Mouse (Mus musculus) hindbrain, postnatal 0 days (tissue): ENCODE results near the gene Zfp511. TPM values are rescaled to one million over a fixed set of nuclear protein-coding genes. Genes with fewer than 3 reads are reported as not detected.

Experiments used
- ATAC-seq: fragments of 200-750 bp; cut with Nextera tagmentation; 2 replicates; pipeline ENCODE4 v1.8.0; 2017; ENCODE audit warnings: mild to moderate bottlenecking, moderate TSS enrichment, moderate library complexity
- DNase-seq: peaks from one replicate; pipeline ENCODE4 v3.0.0-alpha.2; 2015; ENCODE audit warnings: low spot score
- H3K27ac ChIP-seq: fragments of 300-500 bp; sonication (generic); 2 replicates; pipeline ENCODE4 v1.5.1; 2014; ENCODE audit warnings: mild to moderate bottlenecking
- H3K27me3 ChIP-seq: fragments of 300-500 bp; sonication (generic); 2 replicates; pipeline ENCODE4 v1.6.1; 2014; ENCODE audit warnings: low read length, mixed read lengths; ENCODE audit not compliant: insufficient read depth
- H3K36me3 ChIP-seq: fragments of 300-500 bp; sonication (generic); 2 replicates; pipeline ENCODE4 v1.6.1; 2014; ENCODE audit warnings: low read length, mixed read lengths; ENCODE audit not compliant: insufficient read depth
- H3K4me1 ChIP-seq: fragments of 300-500 bp; sonication (generic); 2 replicates; pipeline ENCODE4 v1.6.1; 2014; ENCODE audit warnings: antibody characterized with exemption, low read length, mixed read lengths; ENCODE audit not compliant: insufficient read depth
- H3K4me2 ChIP-seq: fragments of 300-500 bp; sonication (generic); 2 replicates; pipeline ENCODE4 v1.6.1; 2014; ENCODE audit warnings: low read depth, mild to moderate bottlenecking, low read length, moderate library complexity, mixed read lengths
- H3K4me3 ChIP-seq: fragments of 300-500 bp; sonication (generic); 2 replicates; pipeline ENCODE4 v1.5.1; 2014; ENCODE audit warnings: low read length
- H3K9ac ChIP-seq: fragments of 300-500 bp; sonication (generic); replicated peaks from 2 replicates; pipeline ENCODE4 v1.6.1; 2014; ENCODE audit warnings: mild to moderate bottlenecking, low read length, moderate library complexity, mixed read lengths
- H3K9me3 ChIP-seq: fragments of 300-500 bp; sonication (generic); 2 replicates; pipeline ENCODE4 v1.6.1; 2016; ENCODE audit warnings: low read length, mixed read lengths
- CTCF ChIP-seq: IDR thresholded peaks from 2 replicates; pipeline ENCODE4 v1.5.1; 2016; ENCODE audit warnings: antibody characterized with exemption, control low read depth, low read depth
- WGBS: fragments of 180-500 bp; shearing (Covaris S2); extraction: QIAGEN DNeasy Blood & Tissue Kit; methylation state at CpG from one replicate; pipeline ENCODE4 v1.1.7; 2014; 5-methylcytosine and 5-hydroxymethylcytosine counted together
- microRNA-seq, 2 experiments: library from miRNA; unstranded; fragments of <30 nt; microRNA quantifications; one replicate each; pipeline ENCODE4; 2016
- polyA plus RNA-seq: library from polyadenylated mRNA; unstranded; fragments of >200 nt; fragmentation: Nextera tagmentation; extraction: Ambion mirVana; gene quantifications from 2 replicates; pipeline ENCODE4 v1.2.1, GENCODE M21; 2015
- total RNA-seq: library from RNA; depleted of rRNA; stranded (reverse); fragments of >200 nt; gene quantifications from 2 replicates; pipeline ENCODE4 v1.2.3, GENCODE M21; 2014; rRNA removed

The Zfp511 gene
- total and polyA plus RNA-seq, 2 experiments from 2014 or later = 23.3 to 63.9 TPM

DNA sequence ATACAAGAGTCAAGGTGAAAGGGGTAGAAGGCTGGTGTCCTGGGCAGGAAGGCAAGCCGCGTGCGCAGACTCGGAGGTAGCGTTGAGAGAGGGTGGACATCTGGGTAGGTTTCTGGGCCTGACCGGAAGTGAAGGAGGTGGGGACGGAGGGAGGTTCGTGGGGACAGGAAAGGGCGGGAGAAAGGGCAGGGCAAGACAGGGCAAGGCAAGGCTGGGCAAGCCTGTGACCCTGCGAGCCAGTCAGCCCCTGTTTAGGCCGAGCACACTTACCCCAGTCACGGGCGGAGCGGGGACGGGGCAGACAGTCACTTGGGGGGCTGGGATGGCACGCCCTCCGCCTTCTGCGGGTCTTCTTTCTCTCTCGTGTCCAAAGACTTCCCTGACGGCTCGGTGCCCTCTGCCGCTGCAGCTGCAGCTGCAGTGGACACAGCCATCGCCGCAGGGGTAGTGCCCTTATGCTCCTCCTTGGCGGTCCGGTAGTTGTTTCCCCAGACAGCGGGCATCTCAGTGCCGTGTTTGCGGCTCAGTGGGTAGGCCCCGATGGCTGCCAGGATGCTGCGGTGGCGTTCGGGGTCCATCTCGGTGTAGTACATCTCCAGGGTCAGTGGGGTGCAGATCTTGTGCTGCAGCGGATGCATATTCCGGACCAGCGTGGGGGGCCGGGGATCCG is 34.0 kb downstream of the Zfp511 start:
- ATAC-seq = peak; percentile 53
- DNase-seq = no peak
- Histone ChIP-seq H3K9me3 (no peaks in the 10 kb centered on the region), H3K4me3 (0 out of 2 replicates have a peak overlapping the region, but pooled peaks have one; percentile 4), H3K36me3 (peaks cover 7% of the 10 kb centered on the region; the same call in 1 of the 2 replicates), H3K4me1 (no peaks in the 10 kb centered on the region), H3K4me2 (peak overlapping the region; percentile 41), H3K9ac (0 out of 2 replicates have a peak overlapping the region, but pooled peaks have one; percentile 5), H3K27ac (no peak overlapping the region), H3K27me3 (no peaks in the 10 kb centered on the region)
- TF ChIP-seq CTCF = no peak
- WGBS = 36% methylated on average over 39 of the region's 39 CpGs

DNA sequence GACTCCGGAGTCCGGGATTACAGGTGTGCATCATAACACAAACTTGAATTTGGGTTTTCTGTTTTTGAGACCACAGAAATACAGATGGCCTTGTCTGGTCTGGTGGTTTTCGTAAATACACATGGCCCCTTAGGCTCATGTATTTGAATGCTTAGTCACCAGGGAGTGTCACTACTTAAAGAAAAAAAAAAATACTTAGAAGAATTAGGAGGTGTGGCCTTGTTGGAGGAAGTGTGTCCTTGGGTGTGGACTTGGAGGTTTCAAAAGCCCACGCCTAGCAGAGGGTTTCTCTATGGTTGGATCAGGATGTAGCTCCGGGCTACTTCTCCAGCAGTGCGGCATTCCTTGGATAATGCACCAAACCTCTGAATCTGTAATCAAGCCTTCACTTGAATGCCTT is 41.5 kb downstream of the Zfp511 start:
- TF ChIP-seq CTCF = no peak
- WGBS = 75% methylated on average over 6 of the region's 6 CpGs
- Histone ChIP-seq H3K27ac (no peak overlapping the region), H3K4me2 (no peak overlapping the region), H3K9ac (no peak overlapping the region), H3K4me3 (no peak overlapping the region), H3K4me1 (no peaks in the 10 kb centered on the region), H3K27me3 (no peaks in the 10 kb centered on the region), H3K36me3 (no peaks in the 10 kb centered on the region; the same call in 1 of the 2 replicates), H3K9me3 (no peaks in the 10 kb centered on the region)
- DNase-seq (no peak), ATAC-seq (no peak)

DNA sequence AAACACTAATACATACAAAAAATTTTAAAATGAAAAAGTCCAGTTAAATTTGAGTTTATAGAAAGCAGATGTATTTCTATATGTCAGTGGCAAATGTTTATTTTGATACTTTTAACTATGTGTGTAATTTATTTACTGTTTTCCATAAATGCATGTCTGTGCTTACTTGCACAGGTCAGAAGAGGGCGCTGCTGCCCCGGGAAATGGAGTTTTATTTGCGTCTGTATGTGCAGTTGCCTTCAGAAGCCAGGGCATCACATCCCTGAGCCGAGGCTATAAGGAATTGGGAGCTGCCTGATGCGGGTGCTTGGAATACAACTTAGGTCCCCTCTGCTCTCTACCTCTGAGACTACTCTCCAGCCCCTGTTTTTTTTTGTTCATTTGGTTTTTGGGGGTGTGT is 42.5 kb downstream of the Zfp511 start:
- Histone ChIP-seq H3K27me3 (no peaks in the 10 kb centered on the region), H3K36me3 (no peaks in the 10 kb centered on the region), H3K9me3 (no peaks in the 10 kb centered on the region), H3K4me1 (no peaks in the 10 kb centered on the region), H3K27ac (no peak overlapping the region), H3K9ac (no peak overlapping the region), H3K4me2 (no peak overlapping the region), H3K4me3 (no peak overlapping the region)
- WGBS = 5% methylated on average over 5 of the region's 5 CpGs
- DNase-seq = peak; percentile 90
- no peak for ATAC-seq
- peak; percentile 86 for TF ChIP-seq CTCF

DNA sequence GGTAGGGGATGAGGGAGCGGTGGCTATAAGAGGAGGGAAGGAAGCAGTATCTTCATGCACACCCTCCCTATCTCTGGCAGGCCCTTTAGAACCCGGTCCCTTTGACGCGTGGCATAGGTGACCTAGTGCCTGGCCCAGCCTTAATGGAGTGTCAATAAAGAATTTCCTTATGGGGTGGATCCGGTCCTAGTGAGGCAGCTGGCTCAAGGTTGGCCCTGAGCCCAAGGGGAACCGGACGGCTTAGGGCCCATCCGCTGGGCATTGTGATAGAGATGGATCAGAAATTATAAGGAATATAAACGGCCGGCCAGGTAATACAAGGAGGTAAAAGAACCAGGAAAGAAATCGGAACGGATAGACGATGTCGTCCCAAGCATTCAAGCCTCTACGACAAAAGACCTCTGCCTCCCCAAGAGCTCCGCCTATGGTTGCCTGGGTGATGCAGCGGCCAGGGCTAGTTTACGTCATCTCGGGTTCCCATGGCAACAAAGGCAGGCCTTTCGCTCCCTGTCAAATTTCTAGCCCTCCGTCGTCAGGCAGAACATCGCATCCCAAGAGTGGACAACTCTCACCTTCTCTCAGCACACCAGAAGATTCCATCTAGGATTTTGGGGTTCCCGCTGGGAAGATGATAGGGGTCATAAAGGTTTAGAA is 44.4 kb downstream of the Zfp511 start:
- H3K9ac ChIP-seq = peak overlapping the region; percentile 62
- peak overlapping the region; percentile 46 for H3K4me3 ChIP-seq
- H3K4me2 ChIP-seq = peak overlapping the region; percentile 63
- H3K27me3 ChIP-seq = no peaks in the 10 kb centered on the region
- peak; percentile 96 for DNase-seq
- TF ChIP-seq CTCF = peak; percentile 55
- H3K4me1 ChIP-seq = no peaks in the 10 kb centered on the region
- H3K9me3 ChIP-seq = no peaks in the 10 kb centered on the region
- 2% methylated on average over 24 of the region's 24 CpGs for WGBS
- peak overlapping the region; percentile 92 for H3K27ac ChIP-seq
- peak; percentile 79 for ATAC-seq
- H3K36me3 ChIP-seq = no peaks in the 10 kb centered on the region

DNA sequence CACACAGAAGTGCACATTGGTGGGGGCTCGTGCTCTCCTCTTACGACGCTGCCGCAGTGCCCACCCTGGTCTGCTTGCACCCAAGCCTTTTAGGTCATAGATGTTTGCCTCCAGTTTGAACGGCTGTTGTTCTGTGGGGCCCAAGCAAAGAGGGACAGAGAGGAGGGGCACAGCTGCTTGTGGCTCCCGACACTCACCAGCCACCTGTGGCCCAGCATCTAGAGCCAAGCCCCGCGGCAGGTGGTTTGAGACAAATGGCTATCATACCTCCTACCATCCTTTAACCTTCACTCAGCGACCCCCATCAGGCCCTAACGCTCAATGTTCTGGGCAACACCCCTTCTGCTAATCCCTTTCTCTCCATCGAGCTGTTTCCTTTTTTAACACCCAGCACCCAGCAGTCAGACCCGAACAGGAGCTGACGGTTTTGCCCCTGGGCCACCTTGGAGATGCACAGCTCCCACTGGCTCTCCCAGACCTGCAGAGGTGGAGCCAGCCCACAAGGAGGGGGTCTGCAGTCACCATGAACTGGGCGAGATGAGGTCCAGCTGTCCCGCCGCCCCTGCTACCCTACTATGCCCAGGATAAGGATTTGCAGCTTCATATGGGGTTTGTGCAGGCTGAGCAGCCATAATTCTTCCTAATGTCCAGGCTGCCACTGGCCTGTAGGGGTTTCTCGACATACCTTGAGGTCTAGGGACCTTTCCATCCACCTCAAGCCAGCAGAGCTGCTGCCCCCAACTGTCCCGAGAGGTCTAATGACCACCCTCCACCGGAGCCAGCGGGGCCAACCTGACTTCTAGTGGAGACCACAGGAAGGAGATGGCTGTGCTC is 45.4 kb downstream of the Zfp511 start:
- peak overlapping the region; percentile 46 for H3K4me3 ChIP-seq
- no peak for TF ChIP-seq CTCF
- peak overlapping the region; percentile 62 for H3K9ac ChIP-seq
- 11% methylated on average over 20 of the region's 20 CpGs for whole genome bisulfite sequencing
- ATAC-seq = peak; percentile 62
- H3K4me1 ChIP-seq = no peaks in the 10 kb centered on the region
- no peaks in the 10 kb centered on the region for H3K27me3 ChIP-seq
- H3K9me3 ChIP-seq = no peaks in the 10 kb centered on the region
- H3K36me3 ChIP-seq = no peaks in the 10 kb centered on the region
- DNase-seq = peak; percentile 65
- H3K27ac ChIP-seq = peak overlapping the region; percentile 92
- H3K4me2 ChIP-seq = peak overlapping the region; percentile 63

DNA sequence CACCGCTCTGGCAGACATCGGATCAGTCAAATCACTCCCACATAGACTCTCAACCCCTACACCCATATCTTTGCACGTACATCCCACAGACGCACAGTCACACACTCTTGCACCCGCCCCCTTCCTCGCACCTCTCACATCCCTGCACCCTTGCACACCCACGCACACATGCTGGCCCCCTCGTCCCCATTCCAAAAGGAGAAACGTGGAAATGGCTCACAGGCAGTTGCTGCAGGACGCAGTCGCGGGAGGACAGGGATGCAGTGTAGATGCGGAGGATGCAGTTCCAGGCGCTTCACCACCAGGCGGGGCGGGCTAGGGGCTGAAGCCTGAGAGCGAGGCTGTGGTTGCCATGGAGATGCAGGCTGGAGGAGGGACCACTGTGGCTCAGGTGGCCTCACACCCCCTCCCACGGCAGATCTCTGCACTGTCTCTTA is 46.1 kb downstream of the Zfp511 start, which contains the start of gene Caly:
Caly (minus strand) TSS at position 307 of the 437 bp plus-strand sequence.
- Histone ChIP-seq H3K27me3 (no peaks in the 10 kb centered on the region), H3K9ac (peak within 1 kb of the TSS; percentile 62), H3K4me2 (peak within 1 kb of the TSS; percentile 63), H3K4me1 (no peaks in the 10 kb centered on the region), H3K4me3 (peak within 1 kb of the TSS; percentile 46), H3K9me3 (no peaks in the 10 kb centered on the region), H3K27ac (peak within 1 kb of the TSS; percentile 92), H3K36me3 (no peaks in the 10 kb centered on the region)
- peak; percentile 91 for ATAC-seq
- peak; percentile 94 for TF ChIP-seq CTCF
- WGBS = 2% methylated on average over 18 of the region's 18 CpGs
- DNase-seq = peak; percentile 95

Small RNA genes lying within 50 kb of the gene (microRNA-seq; reads per million reads assigned to microRNA genes)
- gene Mir7062 = 0 reads per million in 2 experiments

Other genes with a start within 250 kb of the Zfp511 start
- 28.5 and 34.4 TPM in 2 replicates for gene Adgra1, start 202.2 kb upstream of the Zfp511 start, total RNA-seq
- gene Adgra1, start 202.2 kb upstream of the Zfp511 start, polyA plus RNA-seq = 48.9 and 53.3 TPM in 2 replicates
- 53.6 and 63.1 TPM in 2 replicates for gene Kndc1, start 141.7 kb upstream of the Zfp511 start, total RNA-seq
- 12.7 and 12.8 TPM in 2 replicates for gene Kndc1, start 141.7 kb upstream of the Zfp511 start, polyA plus RNA-seq
- not detected in 2 replicates for gene Utf1, start 92.6 kb upstream of the Zfp511 start, total RNA-seq
- not detected in 2 replicates for gene Utf1, start 92.6 kb upstream of the Zfp511 start, polyA plus RNA-seq
- gene 6430531B16Rik, start 57.6 kb upstream of the Zfp511 start, total RNA-seq = 2.9 TPM in 1 of 2 replicates, not detected in the other
- gene 6430531B16Rik, start 57.6 kb upstream of the Zfp511 start, polyA plus RNA-seq = 1.3 and 1.8 TPM in 2 replicates
- 1.7 and 2.2 TPM in 2 replicates for gene Adam8, start 43.8 kb upstream of the Zfp511 start, total RNA-seq
- gene Adam8, start 43.8 kb upstream of the Zfp511 start, polyA plus RNA-seq = 0.48 and 0.57 TPM in 2 replicates
- 61.7 and 63.7 TPM in 2 replicates for gene Tubgcp2, start 278 bp downstream of the Zfp511 start, total RNA-seq
- 58.3 TPM in 2 replicates for gene Tubgcp2, start 278 bp downstream of the Zfp511 start, polyA plus RNA-seq
- gene Msx3, start 12.7 kb downstream of the Zfp511 start, total RNA-seq = 0.94 and 1.2 TPM in 2 replicates
- gene Msx3, start 12.7 kb downstream of the Zfp511 start, polyA plus RNA-seq = 1.9 and 2.0 TPM in 2 replicates
- 422 and 452 TPM in 2 replicates for gene Caly, start 46.2 kb downstream of the Zfp511 start, total RNA-seq
- gene Caly, start 46.2 kb downstream of the Zfp511 start, polyA plus RNA-seq = 460 and 486 TPM in 2 replicates
- not detected in 2 replicates for gene Prap1, start 57.0 kb downstream of the Zfp511 start, total RNA-seq
- not detected in 2 replicates for gene Prap1, start 57.0 kb downstream of the Zfp511 start, polyA plus RNA-seq
- gene Fuom, start 66.0 kb downstream of the Zfp511 start, total RNA-seq = 34.3 and 36.2 TPM in 2 replicates
- 53.0 and 54.3 TPM in 2 replicates for gene Fuom, start 66.0 kb downstream of the Zfp511 start, polyA plus RNA-seq
- 9.4 and 15.2 TPM in 2 replicates for gene Paox, start 79.4 kb downstream of the Zfp511 start, total RNA-seq
- gene Paox, start 79.4 kb downstream of the Zfp511 start, polyA plus RNA-seq = 8.9 TPM in 2 replicates
- gene Echs1, start 80.1 kb downstream of the Zfp511 start, total RNA-seq = 88.7 and 91.5 TPM in 2 replicates
- 136 and 145 TPM in 2 replicates for gene Echs1, start 80.1 kb downstream of the Zfp511 start, polyA plus RNA-seq
- gene Mtg1, start 101.2 kb downstream of the Zfp511 start, total RNA-seq = 6.4 and 7.2 TPM in 2 replicates
- gene Mtg1, start 101.2 kb downstream of the Zfp511 start, polyA plus RNA-seq = 32.6 and 33.5 TPM in 2 replicates
- 64.7 and 66.4 TPM in 2 replicates for gene Sprn, start 118.5 kb downstream of the Zfp511 start, total RNA-seq
- gene Sprn, start 118.5 kb downstream of the Zfp511 start, polyA plus RNA-seq = 27.2 and 29.9 TPM in 2 replicates
- gene Olfr522, start 128.4 kb downstream of the Zfp511 start, total RNA-seq = not detected in 2 replicates
- not detected in 2 replicates for gene Olfr522, start 128.4 kb downstream of the Zfp511 start, polyA plus RNA-seq
- not detected in 2 replicates for gene Olfr523, start 136.8 kb downstream of the Zfp511 start, total RNA-seq
- gene Olfr523, start 136.8 kb downstream of the Zfp511 start, polyA plus RNA-seq = not detected in 2 replicates
- not detected in 2 replicates for gene Olfr524, start 169.6 kb downstream of the Zfp511 start, total RNA-seq
- gene Olfr524, start 169.6 kb downstream of the Zfp511 start, polyA plus RNA-seq = not detected in 2 replicates
- not detected in 2 replicates for gene Cd163l1, start 181.9 kb downstream of the Zfp511 start, total RNA-seq
- not detected in 2 replicates for gene Cd163l1, start 181.9 kb downstream of the Zfp511 start, polyA plus RNA-seq
- not detected in 2 replicates for gene 5830411N06Rik, start 210.9 kb downstream of the Zfp511 start, total RNA-seq
- 0.10 TPM in 1 of 2 replicates, not detected in the other for gene 5830411N06Rik, start 210.9 kb downstream of the Zfp511 start, polyA plus RNA-seq